Mouse (Mus musculus): Measurements from ENCODE around the gene Onecut3. TPM values are rescaled to one million over a fixed set of nuclear protein-coding genes. Genes with fewer than 3 reads are reported as not detected.

Onecut3 gene
- total and polyA plus RNA-seq, 2 experiments from 2014 or later = not detected

GRCm38 (mm10) chr10:80464381-80465035, 30.1 kb upstream of the Onecut3 start:
- no peak for TF ChIP-seq EP300 (IDR thresholded peaks at IDR 0.05; ENCODE audit: low read depth)
- no peak for TF ChIP-seq CTCF (IDR thresholded peaks at IDR 0.05; ENCODE audit: low read depth)
- H3K27me3 ChIP-seq (ENCODE audit: control insufficient read depth, insufficient read depth, low read length) = 0 out of 2 replicates have a peak, but pooled peaks cover 4% of the 10 kb centered on the region
- peaks cover 6% of the 10 kb centered on the region; the same call in 1 of the 2 replicates for H3K4me1 ChIP-seq (ENCODE audit: control insufficient read depth, insufficient read depth)
- H3K36me3 ChIP-seq (replicated peaks; ENCODE audit: control insufficient read depth, insufficient read depth, low read length) = no peaks in the 10 kb centered on the region
- H3K4me2 ChIP-seq (ENCODE audit: low read depth, low read length) = peak overlapping the region; percentile 25
- 0 out of 2 replicates have a peak overlapping the region, but pooled peaks have one; percentile 32 for H3K27ac ChIP-seq (ENCODE audit: low read depth)
- H3K9me3 ChIP-seq (replicated peaks; ENCODE audit: control insufficient read depth, low read length) = no peaks in the 10 kb centered on the region
- no peak overlapping the region for H3K4me3 ChIP-seq (ENCODE audit: low read depth, low read length)
- 13% methylated on average over 19 of the region's 19 CpGs for WGBS
- ATAC-seq (ENCODE audit: insufficient read depth, low read depth) = no peak; the same call in 1 of the 2 replicates
- DNase-seq (ENCODE audit: low spot score) = peak; percentile 36
- H3K9ac ChIP-seq (replicated peaks; ENCODE audit: low read depth, low read length) = no peak overlapping the region

- Histone ChIP-seq H3K4me1 (ENCODE audit: control insufficient read depth, insufficient read depth) (peaks cover 6% of the 10 kb centered on the region; the same call in 1 of the 2 replicates), H3K9me3 (replicated peaks; ENCODE audit: control insufficient read depth, low read length) (no peaks in the 10 kb centered on the region), H3K9ac (replicated peaks; ENCODE audit: low read depth, low read length) (no peak overlapping the region), H3K4me2 (ENCODE audit: low read depth, low read length) (no peak overlapping the region), H3K4me3 (ENCODE audit: low read depth, low read length) (no peak overlapping the region), H3K27ac (ENCODE audit: low read depth) (no peak overlapping the region), H3K36me3 (replicated peaks; ENCODE audit: control insufficient read depth, insufficient read depth, low read length) (no peaks in the 10 kb centered on the region), H3K27me3 (ENCODE audit: control insufficient read depth, insufficient read depth, low read length) (0 out of 2 replicates have a peak, but pooled peaks cover 5% of the 10 kb centered on the region)
- whole genome bisulfite sequencing = 69% methylated on average over 5 of the region's 5 CpGs
- ATAC-seq (ENCODE audit: insufficient read depth, low read depth) (no peak), DNase-seq (ENCODE audit: low spot score) (no peak)
- no peak for TF ChIP-seq EP300 (IDR thresholded peaks at IDR 0.05; ENCODE audit: low read depth)
- no peak for TF ChIP-seq CTCF (IDR thresholded peaks at IDR 0.05; ENCODE audit: low read depth)
Measured at GRCm38 (mm10) chr10:80465066-80465465, 29.6 kb upstream of the Onecut3 start.

- Histone ChIP-seq H3K4me1 (ENCODE audit: control insufficient read depth, insufficient read depth) (no peaks in the 10 kb centered on the region), H3K4me3 (ENCODE audit: low read depth, low read length) (peak overlapping the region; percentile 50), H3K9ac (replicated peaks; ENCODE audit: low read depth, low read length) (peak overlapping the region; percentile 45), H3K36me3 (replicated peaks; ENCODE audit: control insufficient read depth, insufficient read depth, low read length) (no peaks in the 10 kb centered on the region), H3K27ac (ENCODE audit: low read depth) (no peak overlapping the region; the same call in 1 of the 2 replicates), H3K4me2 (ENCODE audit: low read depth, low read length) (peak overlapping the region; percentile 67), H3K9me3 (replicated peaks; ENCODE audit: control insufficient read depth, low read length) (no peaks in the 10 kb centered on the region), H3K27me3 (ENCODE audit: control insufficient read depth, insufficient read depth, low read length) (peaks cover 26% of the 10 kb centered on the region)
- peak; percentile 95 for ATAC-seq (ENCODE audit: insufficient read depth, low read depth)
- WGBS = 2% methylated on average over 57 of the region's 58 CpGs
- TF ChIP-seq CTCF (IDR thresholded peaks at IDR 0.05; ENCODE audit: low read depth) (no peak), EP300 (IDR thresholded peaks at IDR 0.05; ENCODE audit: low read depth) (no peak)
- peak; percentile 74 for DNase-seq (ENCODE audit: low spot score)
Measured at GRCm38 (mm10) chr10:80475290-80475959, 19.2 kb upstream of the Onecut3 start.

- H3K27me3 ChIP-seq (ENCODE audit: control insufficient read depth, insufficient read depth, low read length) = peaks cover 45% of the 10 kb centered on the region
- H3K4me1 ChIP-seq (ENCODE audit: control insufficient read depth, insufficient read depth) = no peaks in the 10 kb centered on the region
- DNase-seq (ENCODE audit: low spot score) (no peak), ATAC-seq (ENCODE audit: insufficient read depth, low read depth) (no peak)
- 64% methylated on average over 5 of the region's 5 CpGs for WGBS
- no peaks in the 10 kb centered on the region for H3K9me3 ChIP-seq (replicated peaks; ENCODE audit: control insufficient read depth, low read length)
- H3K36me3 ChIP-seq (replicated peaks; ENCODE audit: control insufficient read depth, insufficient read depth, low read length) = no peaks in the 10 kb centered on the region
- H3K4me3 ChIP-seq (ENCODE audit: low read depth, low read length) = no peak overlapping the region
- no peak overlapping the region for H3K9ac ChIP-seq (replicated peaks; ENCODE audit: low read depth, low read length)
- H3K4me2 ChIP-seq (ENCODE audit: low read depth, low read length) = no peak overlapping the region
- TF ChIP-seq EP300 (IDR thresholded peaks at IDR 0.05; ENCODE audit: low read depth) (no peak), CTCF (IDR thresholded peaks at IDR 0.05; ENCODE audit: low read depth) (no peak)
- no peak overlapping the region for H3K27ac ChIP-seq (ENCODE audit: low read depth)
Measured at GRCm38 (mm10) chr10:80478531-80478930, 16.1 kb upstream of the Onecut3 start.

GRCm38 (mm10) chr10:80481002-80481401, 13.6 kb upstream of the Onecut3 start:
- H3K36me3 ChIP-seq (replicated peaks; ENCODE audit: control insufficient read depth, insufficient read depth, low read length) = no peaks in the 10 kb centered on the region
- H3K9me3 ChIP-seq (replicated peaks; ENCODE audit: control insufficient read depth, low read length) = no peaks in the 10 kb centered on the region
- H3K4me1 ChIP-seq (ENCODE audit: control insufficient read depth, insufficient read depth) = no peaks in the 10 kb centered on the region
- 18% methylated on average over 5 of the region's 5 CpGs for WGBS
- H3K27me3 ChIP-seq (ENCODE audit: control insufficient read depth, insufficient read depth, low read length) = peaks cover 57% of the 10 kb centered on the region
- H3K9ac ChIP-seq (replicated peaks; ENCODE audit: low read depth, low read length) = no peak overlapping the region
- DNase-seq (ENCODE audit: low spot score) = no peak
- H3K4me2 ChIP-seq (ENCODE audit: low read depth, low read length) = no peak overlapping the region
- no peak for TF ChIP-seq CTCF (IDR thresholded peaks at IDR 0.05; ENCODE audit: low read depth)
- TF ChIP-seq EP300 (IDR thresholded peaks at IDR 0.05; ENCODE audit: low read depth) = no peak
- no peak for ATAC-seq (ENCODE audit: insufficient read depth, low read depth)
- no peak overlapping the region for H3K4me3 ChIP-seq (ENCODE audit: low read depth, low read length)
- no peak overlapping the region for H3K27ac ChIP-seq (ENCODE audit: low read depth)
